In genomic region chr17:25900193-25900592, GRCm38 (mm10) we compare ENCODE assay signal across 20 mouse cellular contexts. TPM values are rescaled to one million over a fixed set of nuclear protein-coding genes. Genes with fewer than 3 reads are reported as not detected.
DNase-seq lines count a peak whose midpoint lies in the region; ATAC-seq and TF ChIP-seq lines count a peak whose summit lies in the region.
"Had no signal": no experiment of that assay in that cellular context is flagged by ENCODE, and none has a peak within 500 bp of the region (broad histone marks: within the 10 kb centered on the region; RNA-seq: fewer than 3 reads in every experiment).

No protein-coding gene starts in this region.

- H3K4me2 ChIP-seq in forebrain, postnatal 0 days (ENCODE audit: low read depth) = no peak overlapping the region
- H3K4me2 ChIP-seq in forebrain, embryonic 12.5 days = no peak overlapping the region
- no peak overlapping the region for H3K4me2 ChIP-seq in midbrain, postnatal 0 days (ENCODE audit: low read depth, low read length, poor library complexity, severe bottlenecking)
- H3K4me2 ChIP-seq in midbrain, embryonic 14.5 days (ENCODE audit: low read length) = no peak overlapping the region
- no peak overlapping the region for H3K4me2 ChIP-seq in stomach, postnatal 0 days (replicated peaks; ENCODE audit: low read depth)
- H3K4me2 ChIP-seq: embryonic facial prominence, embryonic 12.5 days; embryonic facial prominence, embryonic 15.5 days; forebrain, embryonic 15.5 days; heart, embryonic 11.5 days; hindbrain, embryonic 13.5 days; intestine, embryonic 15.5 days had no signal

- WGBS in forebrain, postnatal 0 days = 97% methylated on average over 1 of the region's 1 CpGs
- 95% methylated on average over 1 of the region's 1 CpGs for WGBS in forebrain, embryonic 12.5 days
- 96% methylated on average over 1 of the region's 1 CpGs for WGBS in midbrain, postnatal 0 days
- 96% methylated on average over 1 of the region's 1 CpGs for WGBS in midbrain, embryonic 14.5 days
- 92% methylated on average over 1 of the region's 1 CpGs for WGBS in stomach, postnatal 0 days
- 91% methylated on average over 1 of the region's 1 CpGs for WGBS in hindbrain, embryonic 10.5 days

- TF ChIP-seq CTCF in forebrain, postnatal 0 days (IDR thresholded peaks at IDR 0.05; ENCODE audit: low read depth) = peak; percentile 8; the same call in 1 of the 2 replicates
- TF ChIP-seq CTCF in left cerebral cortex, adult 2 months (IDR thresholded peaks at IDR 0.05) = peak; percentile 11
- TF ChIP-seq CTCF in midbrain, postnatal 0 days (IDR thresholded peaks at IDR 0.05) = peak; percentile 10; the same call in 1 of the 2 replicates
- TF ChIP-seq CTCF in stomach, postnatal 0 days (IDR thresholded peaks at IDR 0.05; ENCODE audit: low read depth) = 0 out of 2 replicates have a peak, but pooled peaks have one; percentile 10

- no peak for ATAC-seq in forebrain, postnatal 0 days
- ATAC-seq in forebrain, embryonic 12.5 days (ENCODE audit: low FRiP score) = no peak
- no peak for ATAC-seq in midbrain, postnatal 0 days (ENCODE audit: low FRiP score)
- ATAC-seq in midbrain, embryonic 14.5 days (ENCODE audit: low FRiP score, low TSS enrichment) = no peak
- ATAC-seq in stomach, postnatal 0 days (ENCODE audit: low FRiP score, low TSS enrichment) = no peak
- ATAC-seq: forebrain, embryonic 15.5 days; hindbrain, embryonic 16.5 days; intestine, embryonic 15.5 days had no signal

- no peaks in the 10 kb centered on the region for H3K36me3 ChIP-seq in forebrain, postnatal 0 days (ENCODE audit: insufficient read depth)
- peaks cover 7% of the 10 kb centered on the region; the same call in 1 of the 2 replicates for H3K36me3 ChIP-seq in forebrain, embryonic 12.5 days (replicated peaks)
- no peaks in the 10 kb centered on the region for H3K36me3 ChIP-seq in midbrain, postnatal 0 days (ENCODE audit: insufficient read depth, low read length)
- no peaks in the 10 kb centered on the region for H3K36me3 ChIP-seq in midbrain, embryonic 14.5 days (ENCODE audit: control insufficient read depth, insufficient read depth, low read length)
- no peaks in the 10 kb centered on the region for H3K36me3 ChIP-seq in stomach, postnatal 0 days (ENCODE audit: control insufficient read depth, insufficient read depth, low read length)
- H3K36me3 ChIP-seq in hindbrain, embryonic 10.5 days = peaks cover 20% of the 10 kb centered on the region
- H3K36me3 ChIP-seq: embryonic facial prominence, embryonic 15.5 days; forebrain, embryonic 15.5 days had no signal

- no peak for TF ChIP-seq EP300 in stomach, postnatal 0 days (optimal IDR thresholded peaks at IDR 0.05)

- H3K27ac ChIP-seq in forebrain, postnatal 0 days (ENCODE audit: low read depth, low read length) = no peak overlapping the region
- no peak overlapping the region for H3K27ac ChIP-seq in forebrain, embryonic 12.5 days
- H3K27ac ChIP-seq in left cerebral cortex, adult 2 months = no peak overlapping the region
- no peak overlapping the region for H3K27ac ChIP-seq in midbrain, postnatal 0 days (ENCODE audit: low read depth, low read length)
- no peak overlapping the region for H3K27ac ChIP-seq in midbrain, embryonic 14.5 days (replicated peaks; ENCODE audit: low read depth, low read length)
- no peak overlapping the region for H3K27ac ChIP-seq in stomach, postnatal 0 days (replicated peaks)
- H3K27ac ChIP-seq in hindbrain, embryonic 10.5 days = no peak overlapping the region
- H3K27ac ChIP-seq: embryonic facial prominence, embryonic 12.5 days; embryonic facial prominence, embryonic 15.5 days; forebrain, embryonic 15.5 days; hindbrain, embryonic 13.5 days; intestine, embryonic 15.5 days had no signal

- no peak overlapping the region for H3K9ac ChIP-seq in forebrain, postnatal 0 days
- no peak overlapping the region for H3K9ac ChIP-seq in forebrain, embryonic 12.5 days
- H3K9ac ChIP-seq in midbrain, postnatal 0 days (replicated peaks; ENCODE audit: low read length, poor library complexity, severe bottlenecking) = no peak overlapping the region
- H3K9ac ChIP-seq in midbrain, embryonic 14.5 days (replicated peaks; ENCODE audit: low read length) = no peak overlapping the region
- no peak overlapping the region for H3K9ac ChIP-seq in stomach, postnatal 0 days (ENCODE audit: low read length)
- H3K9ac ChIP-seq: embryonic facial prominence, embryonic 12.5 days; embryonic facial prominence, embryonic 15.5 days; forebrain, embryonic 15.5 days; hindbrain, embryonic 13.5 days; intestine, embryonic 15.5 days had no signal

- H3K27me3 ChIP-seq in forebrain, postnatal 0 days (ENCODE audit: insufficient read depth, low read length) = no peaks in the 10 kb centered on the region
- no peaks in the 10 kb centered on the region for H3K27me3 ChIP-seq in forebrain, embryonic 12.5 days
- H3K27me3 ChIP-seq in midbrain, postnatal 0 days (ENCODE audit: insufficient read depth, low read length) = no peaks in the 10 kb centered on the region
- H3K27me3 ChIP-seq in midbrain, embryonic 14.5 days (ENCODE audit: control insufficient read depth, insufficient read depth, low read length) = no peaks in the 10 kb centered on the region
- no peaks in the 10 kb centered on the region for H3K27me3 ChIP-seq in stomach, postnatal 0 days (ENCODE audit: control insufficient read depth, insufficient read depth, low read length)
- H3K27me3 ChIP-seq in hindbrain, embryonic 10.5 days (ENCODE audit: insufficient read depth, poor library complexity, severe bottlenecking) = no peaks in the 10 kb centered on the region
- H3K27me3 ChIP-seq: embryonic facial prominence, embryonic 12.5 days; embryonic facial prominence, embryonic 15.5 days; forebrain, embryonic 15.5 days; hindbrain, embryonic 13.5 days; intestine, embryonic 15.5 days had no signal

- H3K4me1 ChIP-seq in forebrain, postnatal 0 days (ENCODE audit: insufficient read depth) = no peaks in the 10 kb centered on the region
- H3K4me1 ChIP-seq in forebrain, embryonic 12.5 days = no peaks in the 10 kb centered on the region
- H3K4me1 ChIP-seq in midbrain, postnatal 0 days (ENCODE audit: insufficient read depth, low read length) = no peaks in the 10 kb centered on the region
- peaks cover 5% of the 10 kb centered on the region; the same call in 1 of the 2 replicates for H3K4me1 ChIP-seq in midbrain, embryonic 14.5 days (ENCODE audit: control insufficient read depth, insufficient read depth, low read length)
- no peaks in the 10 kb centered on the region for H3K4me1 ChIP-seq in stomach, postnatal 0 days (replicated peaks; ENCODE audit: control insufficient read depth, insufficient read depth)
- H3K4me1 ChIP-seq in hindbrain, embryonic 10.5 days (replicated peaks) = peaks cover 17% of the 10 kb centered on the region
- H3K4me1 ChIP-seq: forebrain, embryonic 15.5 days; intestine, embryonic 15.5 days had no signal

- intact Hi-C loops in left cerebral cortex, adult 2 months (cut with DNase I) = no loop called here
- intact Hi-C loops in left cerebral cortex, postnatal 36 days (cut with DNase I) = no loop called here

- no peak for DNase-seq in forebrain, postnatal 0 days
- DNase-seq in left cerebral cortex, adult 2 months (ENCODE audit: extremely low spot score in 1 of 2, low spot score in 2 of 2) = no peak
- DNase-seq in left cerebral cortex, postnatal 36 days (ENCODE audit: low spot score in 2 of 2) = no peak
- no peak for DNase-seq in midbrain, postnatal 0 days (ENCODE audit: low spot score)
- no peak for DNase-seq in midbrain, embryonic 14.5 days
- no peak for DNase-seq in stomach, postnatal 0 days (ENCODE audit: low spot score)
- no peak for DNase-seq in hindbrain, embryonic 10.5 days (ENCODE audit: low spot score)
- DNase-seq: adrenal gland, postnatal 10 days; adrenal gland, postnatal 36 days; cerebellum, adult 18-20 months; cerebellum, postnatal 25 days; gastrocnemius, postnatal 25 days had no signal

- no peaks in the 10 kb centered on the region for H3K9me3 ChIP-seq in forebrain, postnatal 0 days (ENCODE audit: low read length)
- no peaks in the 10 kb centered on the region for H3K9me3 ChIP-seq in forebrain, embryonic 12.5 days
- H3K9me3 ChIP-seq in midbrain, postnatal 0 days (ENCODE audit: low read length) = no peaks in the 10 kb centered on the region
- H3K9me3 ChIP-seq in midbrain, embryonic 14.5 days (ENCODE audit: control insufficient read depth, low read length) = no peaks in the 10 kb centered on the region
- H3K9me3 ChIP-seq in stomach, postnatal 0 days (ENCODE audit: control insufficient read depth, low read length) = no peaks in the 10 kb centered on the region
- H3K9me3 ChIP-seq in hindbrain, embryonic 10.5 days = no peaks in the 10 kb centered on the region
- H3K9me3 ChIP-seq: embryonic facial prominence, embryonic 12.5 days; embryonic facial prominence, embryonic 15.5 days; forebrain, embryonic 15.5 days; hindbrain, embryonic 13.5 days; intestine, embryonic 15.5 days had no signal

- no peak overlapping the region for H3K4me3 ChIP-seq in forebrain, postnatal 0 days (ENCODE audit: low read depth, low read length)
- no peak overlapping the region for H3K4me3 ChIP-seq in forebrain, embryonic 12.5 days (replicated peaks)
- H3K4me3 ChIP-seq in left cerebral cortex, adult 2 months = no peak overlapping the region
- no peak overlapping the region for H3K4me3 ChIP-seq in midbrain, postnatal 0 days (ENCODE audit: low read depth, low read length)
- no peak overlapping the region for H3K4me3 ChIP-seq in midbrain, embryonic 14.5 days (replicated peaks; ENCODE audit: low read depth, low read length)
- H3K4me3 ChIP-seq in stomach, postnatal 0 days (ENCODE audit: low read depth, low read length) = no peak overlapping the region
- H3K4me3 ChIP-seq in hindbrain, embryonic 10.5 days = no peak overlapping the region
- H3K4me3 ChIP-seq: embryonic facial prominence, embryonic 12.5 days; embryonic facial prominence, embryonic 15.5 days; forebrain, embryonic 15.5 days; hindbrain, embryonic 13.5 days; intestine, embryonic 15.5 days had no signal

RNA-seq across cellular contexts. Expression of gene Rab40c, which starts 19.3 kb away (rescaled TPM):
- total RNA-seq in forebrain, postnatal 0 days (2014; rRNA removed) = 30.9 and 31.4 TPM in 2 replicates
- polyA plus RNA-seq in forebrain, postnatal 0 days (2015; fragmentation: Nextera tagmentation; extraction: Ambion mirVana) = 40.3 and 46.1 TPM in 2 replicates
- polyA plus RNA-seq in forebrain, embryonic 12.5 days (2016; fragmentation: Nextera tagmentation; extraction: Ambion mirVana) = 35.1 and 36.5 TPM in 2 replicates
- 10 to 100 TPM; 46.4 to 47.2 TPM for total RNA-seq in left cerebral cortex, adult 2 months (2021)
- total RNA-seq in left cerebral cortex, postnatal 36 days (2021) = 10 to 100 TPM; 46.1 to 58.0 TPM
- 42.1 and 43.0 TPM in 2 replicates for total RNA-seq in midbrain, postnatal 0 days (2014; rRNA removed)
- 36.2 and 38.9 TPM in 2 replicates for polyA plus RNA-seq in midbrain, postnatal 0 days (2015; fragmentation: Nextera tagmentation; extraction: Ambion mirVana)
- 29.4 and 46.9 TPM in 2 replicates for polyA plus RNA-seq in midbrain, embryonic 14.5 days (2014; fragmentation: Nextera tagmentation; extraction: Ambion mirVana)
- 20.2 TPM in 2 replicates for polyA plus RNA-seq in stomach, postnatal 0 days (2015; fragmentation: Nextera tagmentation; extraction: Ambion mirVana)
- 33.4 and 43.4 TPM in 2 replicates for polyA plus RNA-seq in hindbrain, embryonic 10.5 days (2016; fragmentation: Nextera tagmentation; extraction: Ambion mirVana)

RNA-seq across cellular contexts. Expression of gene Wfikkn1, which starts 19.5 kb away (rescaled TPM):
- total RNA-seq in forebrain, postnatal 0 days (2014; rRNA removed) = 0.23 and 1.5 TPM in 2 replicates
- polyA plus RNA-seq in forebrain, postnatal 0 days (2015; fragmentation: Nextera tagmentation; extraction: Ambion mirVana) = 0.28 and 0.29 TPM in 2 replicates
- polyA plus RNA-seq in forebrain, embryonic 12.5 days (2016; fragmentation: Nextera tagmentation; extraction: Ambion mirVana) = 0.66 and 0.79 TPM in 2 replicates
- total RNA-seq in left cerebral cortex, adult 2 months (2021) = 1 to 10 TPM; 1.7 TPM
- total RNA-seq in left cerebral cortex, postnatal 36 days (2021) = 1 to 10 TPM; 1.4 to 1.5 TPM
- 0.77 and 1.7 TPM in 2 replicates for total RNA-seq in midbrain, postnatal 0 days (2014; rRNA removed)
- polyA plus RNA-seq in midbrain, postnatal 0 days (2015; fragmentation: Nextera tagmentation; extraction: Ambion mirVana) = 0.42 and 0.56 TPM in 2 replicates
- polyA plus RNA-seq in midbrain, embryonic 14.5 days (2014; fragmentation: Nextera tagmentation; extraction: Ambion mirVana) = 0.61 and 0.70 TPM in 2 replicates
- 0.35 and 0.38 TPM in 2 replicates for polyA plus RNA-seq in stomach, postnatal 0 days (2015; fragmentation: Nextera tagmentation; extraction: Ambion mirVana)
- 5.8 and 26.3 TPM in 2 replicates for polyA plus RNA-seq in hindbrain, embryonic 10.5 days (2016; fragmentation: Nextera tagmentation; extraction: Ambion mirVana)

RNA-seq across cellular contexts. Expression of gene Mettl26, which starts 25.3 kb away (rescaled TPM):
- total RNA-seq in forebrain, postnatal 0 days (2014; rRNA removed) = 37.0 and 41.7 TPM in 2 replicates
- 43.1 and 62.2 TPM in 2 replicates for polyA plus RNA-seq in forebrain, postnatal 0 days (2015; fragmentation: Nextera tagmentation; extraction: Ambion mirVana)
- polyA plus RNA-seq in forebrain, embryonic 12.5 days (2016; fragmentation: Nextera tagmentation; extraction: Ambion mirVana) = 51.6 and 55.5 TPM in 2 replicates
- total RNA-seq in left cerebral cortex, adult 2 months (2021) = 10 to 100 TPM; 37.8 to 38.1 TPM
- total RNA-seq in left cerebral cortex, postnatal 36 days (2021) = 10 to 100 TPM; 33.3 to 36.4 TPM
- total RNA-seq in midbrain, postnatal 0 days (2014; rRNA removed) = 53.8 and 64.8 TPM in 2 replicates
- 67.3 and 74.0 TPM in 2 replicates for polyA plus RNA-seq in midbrain, postnatal 0 days (2015; fragmentation: Nextera tagmentation; extraction: Ambion mirVana)
- polyA plus RNA-seq in midbrain, embryonic 14.5 days (2014; fragmentation: Nextera tagmentation; extraction: Ambion mirVana) = 58.2 and 75.9 TPM in 2 replicates
- 52.9 and 54.1 TPM in 2 replicates for polyA plus RNA-seq in stomach, postnatal 0 days (2015; fragmentation: Nextera tagmentation; extraction: Ambion mirVana)
- 69.9 and 73.9 TPM in 2 replicates for polyA plus RNA-seq in hindbrain, embryonic 10.5 days (2016; fragmentation: Nextera tagmentation; extraction: Ambion mirVana)

RNA-seq across cellular contexts. Expression of gene Mcrip2, which starts 31.6 kb away (rescaled TPM):
- 10.3 and 16.5 TPM in 2 replicates for total RNA-seq in forebrain, postnatal 0 days (2014; rRNA removed)
- polyA plus RNA-seq in forebrain, postnatal 0 days (2015; fragmentation: Nextera tagmentation; extraction: Ambion mirVana) = 32.5 and 37.1 TPM in 2 replicates
- 7.7 and 9.8 TPM in 2 replicates for polyA plus RNA-seq in forebrain, embryonic 12.5 days (2016; fragmentation: Nextera tagmentation; extraction: Ambion mirVana)
- 10 to 100 TPM; 17.8 to 25.7 TPM for total RNA-seq in left cerebral cortex, adult 2 months (2021)
- 10 to 100 TPM; 23.5 to 29.8 TPM for total RNA-seq in left cerebral cortex, postnatal 36 days (2021)
- 14.6 and 29.9 TPM in 2 replicates for total RNA-seq in midbrain, postnatal 0 days (2014; rRNA removed)
- polyA plus RNA-seq in midbrain, postnatal 0 days (2015; fragmentation: Nextera tagmentation; extraction: Ambion mirVana) = 39.5 and 45.5 TPM in 2 replicates
- polyA plus RNA-seq in midbrain, embryonic 14.5 days (2014; fragmentation: Nextera tagmentation; extraction: Ambion mirVana) = 13.9 and 19.3 TPM in 2 replicates
- 52.4 and 59.9 TPM in 2 replicates for polyA plus RNA-seq in stomach, postnatal 0 days (2015; fragmentation: Nextera tagmentation; extraction: Ambion mirVana)
- polyA plus RNA-seq in hindbrain, embryonic 10.5 days (2016; fragmentation: Nextera tagmentation; extraction: Ambion mirVana) = 10.6 and 14.7 TPM in 2 replicates

RNA-seq across cellular contexts. Expression of gene Wdr90, which starts 38.9 kb away (rescaled TPM):
- total RNA-seq in forebrain, postnatal 0 days (2014; rRNA removed) = 29.8 and 40.2 TPM in 2 replicates
- 8.0 and 13.2 TPM in 2 replicates for polyA plus RNA-seq in forebrain, postnatal 0 days (2015; fragmentation: Nextera tagmentation; extraction: Ambion mirVana)
- polyA plus RNA-seq in forebrain, embryonic 12.5 days (2016; fragmentation: Nextera tagmentation; extraction: Ambion mirVana) = 38.2 and 41.1 TPM in 2 replicates
- total RNA-seq in left cerebral cortex, adult 2 months (2021) = 10 to 100 TPM; 34.9 to 36.8 TPM
- total RNA-seq in left cerebral cortex, postnatal 36 days (2021) = 10 to 100 TPM; 21.2 to 36.6 TPM
- 36.2 and 44.3 TPM in 2 replicates for total RNA-seq in midbrain, postnatal 0 days (2014; rRNA removed)
- 14.2 and 15.0 TPM in 2 replicates for polyA plus RNA-seq in midbrain, postnatal 0 days (2015; fragmentation: Nextera tagmentation; extraction: Ambion mirVana)
- polyA plus RNA-seq in midbrain, embryonic 14.5 days (2014; fragmentation: Nextera tagmentation; extraction: Ambion mirVana) = 14.4 and 17.1 TPM in 2 replicates
- 4.1 and 4.2 TPM in 2 replicates for polyA plus RNA-seq in stomach, postnatal 0 days (2015; fragmentation: Nextera tagmentation; extraction: Ambion mirVana)
- 46.0 and 54.4 TPM in 2 replicates for polyA plus RNA-seq in hindbrain, embryonic 10.5 days (2016; fragmentation: Nextera tagmentation; extraction: Ambion mirVana)
